Mouse (Mus musculus): ENCODE measurements at regions not wholly inside any gene's neighbourhood (a gene's known extent, or its start where the extent isn't known, plus 50 kb on each side); places are given as distances from the start of the nearest gene placed in this dataset.

GRCm38 (mm10) chr11:19073265-19073664, 54.5 kb upstream of the Meis1 start:
- TF ChIP-seq TBP (conservative IDR thresholded peaks at IDR 0.05; ENCODE audit: low read depth, low read length) (no peak), ZKSCAN1 (IDR thresholded peaks at IDR 0.05; ENCODE audit: borderline replicate concordance, low read depth, low read length) (no peak), IRF4 (IDR thresholded peaks at IDR 0.05; ENCODE audit: low read depth, low read length) (no peak), USF1 (IDR thresholded peaks at IDR 0.05; ENCODE audit: low read depth, low read length) (no peak), CTCF (conservative IDR thresholded peaks at IDR 0.05 in 1 of 2, IDR thresholded peaks at IDR 0.05 in 1 of 2; ENCODE audit: low read depth in 2 of 2, low read length in 2 of 2) (no peak), EP300 (IDR thresholded peaks at IDR 0.05; ENCODE audit: low read length) (no peak)
- H3K9ac ChIP-seq (ENCODE audit: insufficient read depth, low read depth) = no peak overlapping the region
- in situ Hi-C loops (cut with MboI; ENCODE audit: low pct_ligation_motif_present, low pct_unique_long_range_greater_than_20kb, low sequenced_read_pairs) = no loop called here

GRCm38 (mm10) chr11:19073887-19074564, 55.2 kb upstream of the Meis1 start:
- Histone ChIP-seq H3K27ac (ENCODE audit: insufficient read depth, low read depth) (no peak overlapping the region), H3K9me3 (replicated peaks; ENCODE audit: low read length) (no peaks in the 10 kb centered on the region), H3K27me3 (replicated peaks) (no peaks in the 10 kb centered on the region), H3K4me1 (ENCODE audit: control insufficient read depth in 1 of 2, insufficient read depth in 2 of 2) (no peaks in the 10 kb centered on the region), H3K9ac (ENCODE audit: insufficient read depth, low read depth) (no peak overlapping the region), H3K4me2 (ENCODE audit: insufficient read depth, low read depth, poor library complexity, severe bottlenecking) (no peak overlapping the region), H3K79me2 (replicated peaks; ENCODE audit: control insufficient read depth, extremely low read depth, insufficient read depth, poor library complexity, severe bottlenecking) (no peaks in the 10 kb centered on the region), H3K4me3 (replicated peaks in 1 of 3; ENCODE audit: low read depth in 2 of 3, low read length in 2 of 3, poor library complexity in 1 of 3) (no peak overlapping the region), H3K36me3 (replicated peaks in 1 of 2; ENCODE audit: control insufficient read depth in 1 of 2, insufficient read depth in 1 of 2, low read length in 1 of 2) (no peaks in the 10 kb centered on the region)
- in situ Hi-C loops (cut with MboI; ENCODE audit: low pct_ligation_motif_present, low pct_unique_long_range_greater_than_20kb, low sequenced_read_pairs) (no loop called here), dilution Hi-C loops (cut with MboI; ENCODE audit: extremely low pct_ligation_motif_present, extremely low pct_unique_long_range_greater_than_20kb, low sequenced_read_pairs) (no loop called here)
- no peak for DNase-seq (ENCODE audit: extremely low read depth)
- TF ChIP-seq JUND (conservative IDR thresholded peaks at IDR 0.05; ENCODE audit: low read depth, low read length) (no peak), MEF2A (IDR thresholded peaks at IDR 0.05; ENCODE audit: borderline replicate concordance, low read depth, low read length) (no peak), USF1 (IDR thresholded peaks at IDR 0.05; ENCODE audit: low read depth, low read length) (no peak), ZKSCAN1 (IDR thresholded peaks at IDR 0.05; ENCODE audit: borderline replicate concordance, low read depth, low read length) (no peak), MAX (IDR thresholded peaks at IDR 0.05; ENCODE audit: low read length) (no peak), SIN3A (IDR thresholded peaks at IDR 0.05; ENCODE audit: low read length) (no peak), SMC3 (IDR thresholded peaks at IDR 0.05; ENCODE audit: low read depth, low read length) (no peak), TBP (conservative IDR thresholded peaks at IDR 0.05; ENCODE audit: low read depth, low read length) (no peak), EP300 (IDR thresholded peaks at IDR 0.05; ENCODE audit: low read length) (no peak), POLR2AphosphoS2 (IDR thresholded peaks at IDR 0.05; ENCODE audit: low read depth, low read length) (no peak), ETS1 (conservative IDR thresholded peaks at IDR 0.05; ENCODE audit: low read depth, low read length) (no peak)

More at GRCm38 (mm10) chr11:19073265-19073664, 54.5 kb upstream of the Meis1 start:
- no peak overlapping the region for H3K4me2 ChIP-seq (ENCODE audit: insufficient read depth, low read depth, poor library complexity, severe bottlenecking)
- H3K9me3 ChIP-seq (replicated peaks; ENCODE audit: low read length) = no peaks in the 10 kb centered on the region
- H3K4me3 ChIP-seq (replicated peaks in 1 of 3; ENCODE audit: low read depth in 2 of 3, low read length in 2 of 3, poor library complexity in 1 of 3) = no peak overlapping the region
- no peaks in the 10 kb centered on the region for H3K27me3 ChIP-seq (replicated peaks)
- no peak for DNase-seq (ENCODE audit: extremely low read depth)
- no peaks in the 10 kb centered on the region for H3K4me1 ChIP-seq (ENCODE audit: control insufficient read depth in 1 of 2, insufficient read depth in 2 of 2)
- dilution Hi-C loops (cut with MboI; ENCODE audit: extremely low pct_ligation_motif_present, extremely low pct_unique_long_range_greater_than_20kb, low sequenced_read_pairs) = no loop called here
- no peak overlapping the region for H3K27ac ChIP-seq (ENCODE audit: insufficient read depth, low read depth)
- no peaks in the 10 kb centered on the region for H3K36me3 ChIP-seq (replicated peaks in 1 of 2; ENCODE audit: control insufficient read depth in 1 of 2, insufficient read depth in 1 of 2, low read length in 1 of 2)
- H3K79me2 ChIP-seq (replicated peaks; ENCODE audit: control insufficient read depth, extremely low read depth, insufficient read depth, poor library complexity, severe bottlenecking) = no peaks in the 10 kb centered on the region
